Mouse (Mus musculus) brain, embryonic 18.5 days (tissue): Measurements from ENCODE around the gene Mvk.

Experiments used
- DNase-seq: peaks from one replicate; pipeline ENCODE4 v3.0.0-alpha.2; 2012; ENCODE audit warnings: low read depth, low spot score

Gene Mvk

DNA sequence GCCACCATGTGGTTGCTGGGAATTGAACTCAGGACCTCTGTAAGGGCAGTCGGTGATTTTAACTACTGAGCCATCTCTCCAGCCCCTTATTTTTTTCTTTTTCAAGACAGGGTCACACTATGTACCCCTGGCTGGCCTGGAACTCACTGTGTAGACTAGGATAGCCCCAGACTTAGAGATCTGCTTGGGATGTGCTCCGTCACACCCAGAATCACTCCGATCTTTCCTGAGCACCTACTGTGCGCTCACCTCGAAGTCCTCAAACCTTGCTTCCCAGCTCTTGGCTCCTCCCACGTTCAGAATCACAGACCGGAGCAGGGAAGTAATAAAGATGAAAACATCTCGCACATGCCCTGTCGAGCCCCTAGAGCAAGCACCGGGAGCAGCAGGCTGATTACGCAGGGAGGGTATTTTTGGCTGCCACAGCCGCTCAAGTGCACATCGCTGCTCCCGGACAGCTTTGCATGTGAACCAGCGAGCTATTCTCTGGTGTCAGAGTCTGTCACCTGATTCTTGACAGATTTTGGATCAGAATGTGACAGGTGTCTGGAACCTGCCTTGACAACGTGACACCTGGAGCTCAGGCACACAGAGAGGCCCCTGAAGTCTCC lies 13.0 kb downstream of the Mvk start:
- DNase-seq, result no peak

DNA sequence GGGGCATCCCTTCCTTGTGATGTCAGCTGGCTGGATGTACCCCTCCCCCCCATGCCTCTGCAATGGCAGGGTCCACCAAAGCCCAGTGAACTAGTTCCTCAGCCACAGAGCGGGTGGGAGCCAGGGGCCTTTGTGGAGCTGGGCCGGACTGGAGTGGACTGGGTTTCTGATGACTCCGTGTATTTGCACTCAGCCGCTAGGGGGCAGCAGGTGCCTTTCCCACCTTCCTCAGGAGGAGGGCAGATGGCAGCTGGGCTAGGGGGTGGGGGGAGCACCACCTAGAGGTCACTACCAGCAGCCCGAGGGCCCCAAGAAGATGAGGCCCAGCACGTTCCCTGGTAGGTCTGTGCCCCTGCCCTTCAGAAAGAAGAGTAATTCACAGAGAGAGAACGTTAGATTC lies 17.2 kb downstream of the Mvk start:
- no peak for DNase-seq

DNA sequence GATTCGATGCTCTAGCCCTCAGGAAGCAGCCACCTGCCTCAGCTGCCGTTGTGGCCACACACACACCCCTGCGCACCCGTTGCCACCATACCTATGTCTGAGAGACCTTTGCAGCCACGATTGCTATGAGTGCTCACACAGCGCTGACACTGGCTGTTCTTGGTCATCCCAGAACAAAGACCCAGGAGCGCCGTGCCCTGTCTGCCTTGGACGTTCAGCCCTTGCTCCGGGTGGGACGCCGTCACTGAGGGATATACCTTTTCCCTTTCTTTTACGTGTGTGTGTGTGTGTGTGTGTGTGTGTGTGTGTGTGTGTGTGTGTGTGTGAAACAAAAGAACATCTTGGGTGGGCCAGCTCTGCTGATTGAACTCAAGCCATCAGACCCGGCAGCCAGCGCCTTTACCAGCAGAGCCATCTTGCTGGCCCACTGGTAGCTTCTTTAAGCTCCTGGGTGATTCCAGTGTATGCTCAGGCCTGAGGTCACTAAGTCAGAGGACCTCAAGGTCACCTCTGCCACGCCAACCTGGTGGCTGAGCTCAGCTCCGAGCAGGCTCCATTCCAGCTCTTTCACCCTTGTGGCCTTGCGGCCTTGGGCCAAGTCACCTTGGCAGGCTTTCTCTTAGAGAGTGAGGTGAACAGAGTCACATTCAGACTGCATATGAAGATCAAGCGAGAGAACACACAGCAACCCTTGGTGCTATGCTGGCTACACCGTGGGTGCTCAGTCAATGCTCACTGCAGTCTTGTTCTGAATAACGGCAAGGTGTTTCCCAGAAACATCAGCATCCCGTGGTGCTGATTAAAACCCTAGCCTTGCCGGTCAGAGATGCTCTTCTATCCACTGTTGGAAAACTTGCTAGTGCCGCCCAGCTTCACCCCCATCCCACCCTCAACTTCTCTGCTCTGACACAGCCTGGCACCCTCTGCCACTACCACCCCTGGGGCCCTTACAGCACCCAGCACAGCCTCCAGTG lies 18.3 kb downstream of the Mvk start:
- DNase-seq, result no peak

DNA sequence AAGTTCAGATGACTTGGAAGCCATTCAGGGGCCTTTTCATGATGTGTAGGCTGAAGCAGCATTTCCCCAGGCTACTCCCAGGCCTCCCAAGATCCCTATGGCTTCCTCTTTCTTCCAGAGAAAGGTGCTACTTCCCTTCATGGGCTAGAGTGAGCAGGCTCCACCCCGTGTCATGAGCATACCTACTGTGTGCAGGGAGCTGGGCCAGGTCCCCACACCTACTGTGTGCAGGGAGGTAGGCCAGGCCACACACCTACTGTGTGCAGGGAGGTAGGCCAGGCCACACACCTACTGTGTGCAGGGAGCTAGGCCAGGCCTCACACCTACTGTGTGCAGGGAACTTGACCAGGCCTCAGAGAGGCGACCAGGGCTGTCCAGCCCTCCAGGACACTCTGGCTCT lies 20.5 kb downstream of the Mvk start:
- no peak for DNase-seq

DNA sequence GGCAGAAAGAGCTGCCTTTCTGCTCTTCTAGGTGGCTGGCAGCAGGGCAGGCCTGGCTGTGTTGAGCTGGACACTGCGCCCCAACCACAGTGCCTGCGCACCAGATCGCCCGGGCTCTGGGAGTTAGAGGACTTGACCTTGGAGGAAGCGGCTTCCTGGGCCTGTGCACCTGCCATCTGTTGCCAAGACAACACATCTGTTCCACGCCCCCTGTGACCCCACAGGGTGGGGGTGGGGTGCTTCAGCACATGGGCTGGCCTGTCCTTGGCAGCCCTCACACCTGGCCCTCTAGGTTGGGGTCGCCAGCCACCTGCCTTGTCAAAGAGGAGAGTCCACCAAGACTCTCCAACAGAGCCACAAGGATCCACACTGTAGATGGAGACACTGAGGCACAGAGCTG lies 21.6 kb downstream of the Mvk start:
- no peak for DNase-seq

DNA sequence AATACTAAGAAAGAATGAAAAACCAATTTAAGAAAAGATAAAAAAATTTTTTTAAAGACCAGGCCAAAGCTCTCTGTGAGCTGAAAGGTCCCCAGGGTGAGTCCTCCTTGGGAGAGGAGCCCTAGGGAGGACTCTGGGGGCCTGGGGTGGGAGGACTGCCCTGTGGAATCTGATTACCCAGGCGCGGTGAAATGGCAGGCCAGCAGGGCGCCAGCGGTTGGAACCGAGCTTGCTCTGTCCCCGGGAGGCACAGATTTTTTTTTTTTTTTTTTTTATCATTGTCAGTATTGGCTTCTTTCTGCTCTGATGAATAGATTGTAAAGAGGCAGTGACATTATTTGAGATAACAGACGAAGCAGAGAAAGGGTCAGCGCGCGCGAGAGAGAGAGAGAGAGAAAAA lies 22.9 kb downstream of the Mvk start:
- DNase-seq, result no peak

DNA sequence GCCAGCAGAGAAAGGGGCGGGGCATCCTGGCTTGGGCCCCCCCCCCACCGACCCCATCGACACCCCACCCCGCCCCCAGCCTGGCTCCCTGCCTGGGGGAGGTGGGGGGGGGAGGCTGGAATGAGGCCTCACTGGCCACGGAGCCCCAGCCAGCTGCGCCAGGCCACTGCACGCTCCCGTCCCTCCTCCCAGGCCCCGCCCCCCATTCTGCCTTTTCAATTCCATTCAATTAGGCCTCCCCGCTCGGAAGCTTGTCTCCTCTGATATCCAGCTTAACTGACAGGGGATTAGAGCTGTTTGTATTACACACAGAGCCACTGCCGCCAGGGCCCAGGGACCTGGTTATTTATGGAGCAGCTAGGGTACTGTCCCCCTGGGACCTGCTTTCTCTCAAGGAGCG lies 23.4 kb downstream of the Mvk start:
- DNase-seq, result peak; percentile 56

DNA sequence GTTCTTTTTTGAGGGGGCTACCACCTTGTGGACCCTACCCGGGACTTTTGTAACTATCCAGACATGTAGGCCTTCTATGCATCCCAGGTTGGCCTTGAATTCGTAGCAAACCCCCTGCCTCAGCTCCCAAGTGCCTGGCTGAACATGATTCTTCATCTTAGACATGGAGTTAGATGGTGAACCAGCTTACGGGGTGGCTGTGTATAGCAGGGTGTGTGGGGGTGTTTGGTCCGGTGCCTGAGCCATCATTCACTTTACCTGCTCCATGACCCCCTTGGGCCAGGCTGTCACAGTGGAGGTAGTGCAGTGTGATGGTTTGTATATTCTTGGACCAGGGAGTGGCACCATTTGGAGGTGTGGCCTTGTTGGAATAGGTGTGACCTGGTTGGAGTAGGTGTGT lies 23.9 kb downstream of the Mvk start:
- DNase-seq, result no peak

DNA sequence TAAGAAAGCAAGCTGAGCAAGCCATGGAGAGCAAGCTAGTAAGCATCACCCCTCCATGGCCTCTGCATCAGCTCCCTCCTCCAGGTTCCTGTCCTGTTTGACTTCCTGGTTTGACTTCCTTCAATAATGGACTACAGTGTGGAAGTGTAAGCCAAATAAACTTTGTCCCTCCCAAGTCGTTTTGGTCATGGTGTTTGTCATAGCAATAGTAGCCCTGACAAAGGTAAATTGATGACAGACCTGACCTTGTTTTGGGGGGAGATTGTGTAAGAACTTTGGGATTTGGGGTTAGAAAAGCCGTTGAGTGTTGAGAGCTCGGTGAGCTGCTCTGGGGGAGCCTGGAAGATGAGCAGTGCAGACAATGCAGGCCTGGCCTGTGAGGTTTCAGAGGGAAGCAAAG lies 26.3 kb downstream of the Mvk start:
- DNase-seq, result no peak

DNA sequence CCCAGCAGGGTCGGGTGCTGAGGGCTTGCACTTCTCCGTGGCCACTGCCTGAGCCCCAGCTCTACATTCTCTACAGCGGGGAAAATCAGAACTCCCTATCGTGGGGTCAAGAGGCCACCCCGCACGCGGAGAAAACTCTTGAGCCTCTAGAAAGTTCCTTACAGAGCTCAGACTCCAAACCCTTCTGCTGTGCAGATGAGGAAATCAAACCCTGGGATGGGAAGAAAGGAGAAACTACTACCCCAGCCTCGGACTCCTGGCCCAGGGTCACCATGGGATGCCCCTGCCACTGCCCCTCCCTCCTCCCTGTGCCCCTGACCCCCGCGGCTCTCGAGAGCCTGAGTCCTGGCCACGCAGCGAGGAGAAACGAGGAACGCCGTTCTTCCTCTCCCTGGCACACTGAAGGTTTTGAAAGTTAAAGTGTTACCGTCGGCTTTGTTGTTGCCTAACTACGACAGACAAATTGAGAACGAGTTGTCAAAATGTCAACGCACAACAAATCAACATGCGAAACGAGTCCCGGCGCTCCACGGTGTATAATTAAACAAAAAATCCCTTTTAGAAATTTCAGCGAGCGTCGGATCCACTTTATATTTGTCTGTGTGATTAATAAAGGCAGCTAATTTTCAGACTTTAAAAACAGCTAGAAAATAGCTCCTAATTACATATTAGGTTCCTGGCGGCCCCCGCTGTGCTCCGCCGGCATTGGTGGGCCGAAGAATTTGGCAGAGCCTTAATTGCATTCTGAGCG lies 30.8 kb downstream of the Mvk start:
- DNase-seq, result no peak

DNA sequence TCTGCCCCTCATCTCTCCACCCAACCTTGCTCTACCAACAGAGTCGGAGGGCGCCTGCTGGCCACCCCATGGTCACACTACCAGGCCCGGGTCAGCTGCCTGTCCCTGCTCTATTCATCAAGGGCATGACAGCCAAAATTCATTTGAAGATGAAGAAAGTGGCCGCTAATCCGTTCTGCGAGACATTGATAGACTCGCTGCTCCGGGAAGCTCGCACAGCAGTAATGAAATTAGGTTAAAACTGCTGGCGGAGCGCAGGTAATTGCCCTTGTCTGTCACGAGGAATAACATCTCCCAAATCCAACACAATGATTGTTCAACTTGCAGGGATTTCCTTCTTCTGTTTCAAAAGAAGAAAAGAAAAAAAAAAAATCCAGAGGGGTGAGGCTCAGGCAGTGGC lies 34.2 kb downstream of the Mvk start:
- DNase-seq, result no peak

DNA sequence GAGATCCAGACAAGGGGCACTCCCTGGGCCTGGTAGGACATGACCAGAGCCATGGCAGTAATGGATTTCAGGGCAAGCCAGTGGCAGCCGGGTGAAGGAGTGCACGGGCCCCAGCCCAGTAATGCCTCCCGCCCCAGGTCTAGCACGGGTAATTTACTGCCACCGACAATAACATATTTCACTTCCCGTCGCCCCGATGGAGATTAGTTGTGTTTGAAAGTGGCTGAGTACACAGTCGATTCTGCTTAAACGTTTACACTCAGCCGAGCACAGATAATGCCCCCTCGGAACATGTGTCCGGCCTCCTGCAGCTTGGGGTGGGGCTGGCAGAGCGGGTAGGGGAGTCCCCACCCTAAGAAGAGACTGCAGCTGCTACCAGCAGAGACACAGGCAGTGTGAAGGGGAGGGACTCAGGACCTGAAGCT lies 38.5 kb downstream of the Mvk start:
- DNase-seq, result no peak

DNA sequence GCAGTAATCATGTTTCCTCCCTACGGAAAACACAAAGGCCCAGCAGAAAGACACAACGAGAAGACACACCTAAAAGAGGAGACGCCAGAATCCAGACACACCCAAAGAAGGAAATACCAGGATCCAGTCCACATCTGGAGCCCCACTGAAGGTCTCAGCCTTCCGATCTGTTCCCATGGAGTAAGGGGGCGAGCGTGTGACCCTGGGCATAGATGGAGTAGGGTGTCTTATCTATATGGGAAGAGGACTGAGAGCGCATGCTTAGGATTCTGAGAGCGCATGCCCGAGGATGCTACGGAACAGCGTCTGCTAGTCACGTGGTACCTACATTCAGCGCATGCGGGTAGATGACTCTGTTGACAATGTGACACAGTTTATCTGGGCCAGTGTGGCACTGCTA lies 41.6 kb downstream of the Mvk start:
- no peak for DNase-seq

DNA sequence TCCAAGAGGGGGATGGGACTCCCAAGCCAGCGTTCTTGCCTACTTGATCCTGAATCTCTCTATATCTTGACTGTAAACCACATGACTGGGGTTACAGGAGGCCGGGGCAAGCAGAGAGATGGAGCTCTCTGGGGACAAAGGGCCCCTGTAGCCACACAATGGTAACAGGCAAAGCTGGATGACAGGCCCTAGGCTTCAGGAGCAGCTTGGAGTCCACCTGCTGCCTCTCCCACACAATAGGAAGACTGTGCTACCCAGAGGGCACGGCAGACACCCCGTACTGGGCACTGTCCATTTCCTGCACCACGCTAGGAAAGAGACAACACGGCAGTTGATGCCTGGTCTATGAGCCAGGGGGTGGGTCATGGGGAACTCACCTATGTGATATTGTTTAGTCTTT lies 45.5 kb downstream of the Mvk start:
- DNase-seq, result no peak

DNA sequence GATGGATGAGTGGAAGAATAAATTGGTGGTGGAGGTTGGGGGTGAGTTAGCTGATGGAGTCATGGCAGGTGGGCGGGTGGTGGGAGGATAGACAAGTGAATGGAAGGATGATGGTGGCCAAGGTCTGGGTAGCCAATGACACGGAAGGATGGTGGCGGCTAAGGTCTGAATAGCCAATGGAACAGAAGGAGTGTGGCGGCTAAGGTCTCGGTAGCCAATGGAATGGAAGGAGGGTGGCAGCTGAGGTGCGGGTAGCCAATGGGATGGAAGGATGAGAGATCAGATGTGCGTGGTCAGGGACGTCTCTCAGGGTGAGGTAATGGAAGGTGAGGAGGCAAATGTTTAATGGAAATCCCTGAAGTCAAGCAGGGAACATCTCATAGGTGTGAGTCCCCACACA lies 46.2 kb downstream of the Mvk start:
- DNase-seq, result no peak

DNA sequence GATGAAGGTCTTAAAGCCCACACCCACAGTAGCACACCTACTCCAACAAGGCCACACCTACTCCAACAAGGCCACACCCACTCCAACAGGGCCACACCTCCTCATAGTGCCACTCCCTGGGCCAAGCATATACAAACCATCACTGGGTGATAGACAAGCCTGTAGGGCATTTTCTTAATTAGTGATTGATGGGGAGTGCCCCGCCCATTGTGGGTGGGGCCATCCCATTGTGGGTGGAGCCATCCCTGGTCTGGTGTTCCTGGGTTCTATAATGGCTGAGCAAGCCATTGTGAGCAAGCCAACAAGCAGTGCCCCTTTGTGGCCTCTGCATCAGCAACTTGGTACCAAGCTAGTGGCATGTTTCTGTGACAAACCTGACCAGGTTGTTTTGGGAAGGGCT lies 50.7 kb downstream of the Mvk start:
- DNase-seq, result no peak

DNA sequence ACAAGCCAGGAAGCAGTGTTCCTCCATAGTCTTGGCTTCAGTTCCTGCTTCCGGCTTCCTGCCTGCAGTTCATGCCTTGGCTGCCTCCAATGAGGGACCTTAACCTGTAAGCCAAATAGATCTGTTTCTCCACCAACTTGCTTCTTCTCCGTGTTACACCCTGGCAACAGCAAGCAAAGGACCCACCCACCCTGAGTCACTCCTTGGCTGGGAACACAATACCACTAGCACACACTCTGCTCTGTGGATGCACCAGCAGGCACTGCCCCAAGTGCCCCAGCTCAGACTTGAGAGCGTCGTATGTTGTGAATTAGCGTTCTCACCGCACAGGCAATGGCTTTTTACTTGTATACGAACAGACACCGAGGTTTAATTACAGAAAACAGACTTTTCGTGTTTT lies 57.2 kb downstream of the Mvk start:
- DNase-seq, result no peak

DNA sequence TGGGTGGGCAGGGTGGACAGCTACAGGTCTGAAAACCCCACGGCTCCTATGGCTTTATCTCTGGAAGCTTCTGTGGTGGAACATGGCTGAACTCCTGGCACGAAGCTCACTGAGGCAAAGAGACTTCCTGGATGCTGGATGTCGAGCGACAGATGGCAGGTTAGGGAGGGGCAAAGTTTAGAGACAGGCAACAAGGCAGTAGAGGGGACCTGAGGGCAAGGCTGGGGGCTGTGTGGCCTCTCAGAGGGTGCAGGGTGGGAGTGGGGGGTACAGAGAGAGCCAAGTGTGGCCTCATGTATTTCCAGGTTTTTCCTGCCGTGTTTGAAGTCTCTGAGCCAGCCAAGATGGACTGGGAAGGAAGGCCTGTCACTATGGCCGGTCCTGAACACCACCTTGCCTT lies 60.8 kb downstream of the Mvk start:
- no peak for DNase-seq

DNA sequence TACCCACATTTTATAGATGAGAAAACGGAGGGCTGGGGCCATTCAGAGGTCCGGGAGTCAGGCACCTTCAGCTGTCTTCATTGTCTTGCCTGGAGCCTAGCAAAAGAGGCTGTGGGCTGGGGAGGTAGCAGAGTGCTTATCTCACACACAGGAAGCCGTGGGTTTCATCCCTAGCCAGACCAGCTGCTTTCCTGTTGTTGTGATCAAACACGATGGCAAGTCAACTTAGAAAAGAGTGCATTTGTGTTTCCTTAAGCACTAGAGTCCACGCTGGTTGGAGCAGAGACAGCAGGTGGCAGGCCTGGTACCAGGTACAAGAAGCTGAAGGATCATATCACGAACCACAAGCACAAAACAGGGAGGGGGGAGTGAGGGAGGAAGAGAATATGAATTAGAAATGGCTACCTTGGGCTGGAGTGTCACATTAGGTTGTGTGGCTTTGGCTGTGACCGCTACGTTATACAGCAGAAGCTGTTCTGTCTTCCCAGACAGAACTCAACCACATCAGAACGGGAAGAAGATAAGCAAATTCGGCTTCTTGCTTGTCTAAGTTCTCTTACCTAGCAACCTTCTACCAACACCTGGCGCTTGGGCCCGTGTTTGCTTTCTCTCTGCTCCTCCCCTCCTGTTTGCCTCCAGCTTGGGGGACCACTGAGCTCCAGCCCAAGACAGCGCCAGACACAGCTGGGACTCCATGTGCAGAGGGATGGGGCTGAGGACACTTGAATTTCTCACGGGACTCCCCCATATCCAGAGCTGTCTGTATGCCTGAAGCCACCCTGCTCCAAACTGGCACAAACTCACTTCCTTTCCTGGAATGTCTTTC lies 61.4 kb downstream of the Mvk start:
- DNase-seq, result no peak

DNA sequence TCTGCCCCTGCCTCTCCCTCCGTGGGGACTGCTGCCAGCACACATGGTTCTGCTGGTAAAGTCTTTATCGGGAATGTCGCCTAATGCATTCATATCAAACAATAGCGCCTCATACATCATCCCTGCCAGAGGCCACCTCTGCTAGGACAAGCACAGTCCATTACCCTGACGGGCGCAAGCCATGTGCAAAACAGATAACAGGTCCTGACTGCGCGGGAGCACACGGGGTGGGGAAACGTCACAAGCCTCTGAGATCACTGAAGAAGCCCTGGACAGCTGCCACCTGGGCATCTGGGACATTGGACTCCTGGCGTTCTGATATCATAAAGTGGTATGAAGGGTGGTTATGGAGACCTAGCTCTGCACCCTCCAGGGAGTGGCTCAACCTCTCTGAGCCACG lies 63.3 kb downstream of the Mvk start:
- DNase-seq, result no peak

DNA sequence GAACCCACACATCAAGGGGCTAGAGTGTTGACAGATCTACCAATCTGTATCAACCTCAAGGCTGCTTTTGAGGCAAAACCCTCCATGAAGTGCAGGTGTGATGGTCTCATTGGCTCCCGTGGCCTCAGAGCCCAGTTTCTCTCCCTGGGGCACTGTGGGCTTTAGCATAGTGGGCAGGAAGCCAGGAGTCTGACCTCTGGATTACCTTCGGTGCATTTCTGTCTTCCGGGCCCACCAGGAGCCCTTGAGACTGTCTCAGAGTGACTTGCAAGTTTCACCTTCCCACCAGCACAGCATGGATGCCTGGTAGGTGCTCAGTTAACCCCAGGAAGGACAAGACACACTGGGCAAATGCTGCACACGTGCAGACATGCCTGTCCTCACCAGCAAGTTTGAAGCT lies 63.9 kb downstream of the Mvk start:
- no peak for DNase-seq

DNA sequence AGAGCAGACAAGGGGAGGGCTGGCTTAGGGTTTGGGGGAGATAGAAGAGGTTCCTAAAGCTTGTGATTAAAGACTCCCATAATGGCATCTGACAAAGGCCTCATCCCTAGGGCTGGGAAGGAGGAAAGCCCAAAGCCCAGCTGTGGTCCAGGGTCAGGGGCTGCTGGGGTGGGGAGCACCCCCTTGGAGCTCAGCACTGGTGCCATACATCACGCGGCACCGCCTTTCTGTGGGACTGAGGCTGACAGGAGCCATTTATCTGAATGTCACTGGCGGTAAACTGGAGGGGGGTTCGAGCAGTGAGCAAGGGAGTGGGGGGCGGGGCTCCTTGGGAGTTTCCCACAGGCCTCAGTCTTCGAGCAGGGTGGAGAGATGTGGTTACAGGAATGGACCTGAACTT lies 65.4 kb downstream of the Mvk start:
- DNase-seq, result no peak
